Mouse (Mus musculus) MEL (cell line): ENCODE measurements around the gene Tyw5. TPM values are rescaled to one million over a fixed set of nuclear protein-coding genes. Genes with fewer than 3 reads are reported as not detected.

Experiments
- DNase-seq: peaks from one replicate; pipeline ENCODE4 v3.0.0; 2011; ENCODE audit warnings: low read depth, low spot score
- H3K27ac ChIP-seq: 2 replicates; pipeline ENCODE4 v1.5.1; 2012; ENCODE audit warnings: low read depth, mild to moderate bottlenecking, control low read depth, low read length, moderate library complexity; ENCODE audit not compliant: control insufficient read depth
- H3K27me3 ChIP-seq, 2 experiments: fragments of 150-350 bp in 1 of 2; sonication (generic) in 1 of 2; 2 replicates each; pipeline ENCODE4 v1.6.1; 2012; ENCODE audit warnings: low read length in 2 of 2, mild to moderate bottlenecking in 2 of 2, improper control_type of control experiment in 1 of 2, moderate library complexity in 1 of 2; ENCODE audit not compliant: insufficient read depth in 2 of 2, control insufficient read depth in 1 of 2
- H3K36me3 ChIP-seq, 2 experiments: 2 replicates each; pipeline ENCODE4 v1.6.1; 2012 to 2014; ENCODE audit warnings: low read length in 2 of 2, improper control_type of control experiment in 1 of 2, inconsistent platforms in 1 of 2, mild to moderate bottlenecking in 1 of 2; ENCODE audit not compliant: insufficient read depth in 2 of 2, control insufficient read depth in 1 of 2
- H3K4me1 ChIP-seq, 2 experiments: fragments of 150-350 bp in 1 of 2; sonication (generic) in 1 of 2; 2 replicates each; pipeline ENCODE4 v1.6.1; 2012; ENCODE audit warnings: low read length in 2 of 2, improper control_type of control experiment in 1 of 2, mild to moderate bottlenecking in 1 of 2; ENCODE audit not compliant: insufficient read depth in 2 of 2, control insufficient read depth in 1 of 2
- H3K4me3 ChIP-seq, 2 experiments: fragments of 150-350 bp in 1 of 2; sonication (generic) in 1 of 2; 2 replicates each; pipeline ENCODE4 v1.5.1; 2012; ENCODE audit warnings: low read depth in 2 of 2, low read length in 2 of 2, mild to moderate bottlenecking in 2 of 2, moderate library complexity in 2 of 2, control low read depth in 1 of 2, improper control_type of control experiment in 1 of 2; ENCODE audit not compliant: control insufficient read depth in 1 of 2, insufficient read depth in 1 of 2
- H3K79me2 ChIP-seq: 2 replicates; pipeline ENCODE4 v1.6.1; 2012; ENCODE audit warnings: mild to moderate bottlenecking, low read length, moderate library complexity; ENCODE audit not compliant: control insufficient read depth, poor library complexity, insufficient read depth
- H3K9ac ChIP-seq: 2 replicates; pipeline ENCODE4 v1.6.1; 2012; ENCODE audit warnings: low read depth, mild to moderate bottlenecking, control low read depth, low read length, moderate library complexity; ENCODE audit not compliant: control insufficient read depth, poor library complexity, severe bottlenecking
- H3K9me3 ChIP-seq: fragments of 150-350 bp; sonication (generic); replicated peaks from 2 replicates; pipeline ENCODE4 v1.6.1; 2012; ENCODE audit warnings: mild to moderate bottlenecking, low read length, improper control_type of control experiment, moderate library complexity; ENCODE audit not compliant: insufficient read depth
- BHLHE40 ChIP-seq: IDR thresholded peaks from 2 replicates; pipeline ENCODE4 v1.6.1; 2012; ENCODE audit warnings: low read depth, mild to moderate bottlenecking, inconsistent platforms, low read length, improper control_type of control experiment, borderline replicate concordance
- CHD1 ChIP-seq: IDR thresholded peaks from 2 replicates; pipeline ENCODE4 v1.6.1; 2012; ENCODE audit warnings: low read depth, mild to moderate bottlenecking, inconsistent platforms, low read length, improper control_type of control experiment
- CHD2 ChIP-seq: IDR thresholded peaks from 2 replicates; pipeline ENCODE4 v1.6.1; 2011; ENCODE audit warnings: low read length, improper control_type of control experiment
- CTCF ChIP-seq, 3 experiments: IDR thresholded peaks in 2 of 3; conservative IDR thresholded peaks in 1 of 3; 2 replicates each; pipeline ENCODE4 v1.5.1; 2011 to 2012; ENCODE audit warnings: low read length in 3 of 3, low read depth in 2 of 3, mild to moderate bottlenecking in 2 of 3, improper control_type of control experiment in 1 of 3, inconsistent platforms in 1 of 3, mixed read lengths in 1 of 3, moderate library complexity in 1 of 3; ENCODE audit not compliant: control insufficient read depth in 1 of 3, insufficient read depth in 1 of 3, poor library complexity in 1 of 3, severe bottlenecking in 1 of 3
- E2F4 ChIP-seq: IDR thresholded peaks from 2 replicates; pipeline ENCODE4 v1.6.1; 2011; ENCODE audit warnings: low read depth, low read length, improper control_type of control experiment, borderline replicate concordance
- ELF1 ChIP-seq: IDR thresholded peaks from 2 replicates; pipeline ENCODE4 v1.6.1; 2014; ENCODE audit warnings: low read depth, mild to moderate bottlenecking, inconsistent platforms, low read length, improper control_type of control experiment, moderate library complexity
- EP300 ChIP-seq, 2 experiments: IDR thresholded peaks; 2 replicates each; pipeline ENCODE4 v1.6.1; 2011; ENCODE audit warnings: improper control_type of control experiment in 2 of 2, low read length in 2 of 2, low read depth in 1 of 2, mild to moderate bottlenecking in 1 of 2
- ETS1 ChIP-seq: IDR thresholded peaks from 2 replicates; pipeline ENCODE4 v1.6.1; 2012; ENCODE audit warnings: low read depth, mild to moderate bottlenecking, inconsistent platforms, low read length, improper control_type of control experiment, moderate library complexity
- GABPA ChIP-seq: IDR thresholded peaks from 2 replicates; pipeline ENCODE4 v1.6.1; 2012; ENCODE audit warnings: low read depth, mild to moderate bottlenecking, inconsistent platforms, low read length, improper control_type of control experiment, moderate library complexity
- GATA1 ChIP-seq: IDR thresholded peaks from 2 replicates; pipeline ENCODE4 v1.6.1; 2011; ENCODE audit warnings: low read depth, low read length, improper control_type of control experiment
- HCFC1 ChIP-seq: IDR thresholded peaks from 2 replicates; pipeline ENCODE4 v1.6.1; 2012; ENCODE audit warnings: low read depth, mild to moderate bottlenecking, inconsistent platforms, low read length, improper control_type of control experiment, moderate library complexity
- JUND ChIP-seq: IDR thresholded peaks from 2 replicates; pipeline ENCODE4 v1.6.1; 2011; ENCODE audit warnings: low read depth, mild to moderate bottlenecking, improper control_type of control experiment, low read length
- MAFK ChIP-seq: IDR thresholded peaks from 2 replicates; pipeline ENCODE4 v1.6.1; 2011; ENCODE audit warnings: low read depth, mild to moderate bottlenecking, low read length, improper control_type of control experiment, borderline replicate concordance
- MAX ChIP-seq: IDR thresholded peaks from 2 replicates; pipeline ENCODE4 v1.6.1; 2011; ENCODE audit warnings: low read length, improper control_type of control experiment
- MAZ ChIP-seq: IDR thresholded peaks from 2 replicates; pipeline ENCODE4 v1.6.1; 2012; ENCODE audit warnings: low read depth, mild to moderate bottlenecking, inconsistent platforms, low read length, improper control_type of control experiment
- MEF2A ChIP-seq: IDR thresholded peaks from 2 replicates; pipeline ENCODE4 v1.6.1; 2014; ENCODE audit warnings: low read depth, mild to moderate bottlenecking, inconsistent platforms, low read length, improper control_type of control experiment; ENCODE audit not compliant: poor library complexity, insufficient replicate concordance, severe bottlenecking; ENCODE audit errors: extremely low read depth
- MXI1 ChIP-seq: IDR thresholded peaks from 2 replicates; pipeline ENCODE4 v1.6.1; 2011; ENCODE audit warnings: mild to moderate bottlenecking, low read depth, low read length, improper control_type of control experiment
- MYB ChIP-seq: IDR thresholded peaks from 2 replicates; pipeline ENCODE4 v1.6.1; 2011; ENCODE audit warnings: mild to moderate bottlenecking, low read depth, low read length, improper control_type of control experiment
- MYC ChIP-seq: IDR thresholded peaks from 2 replicates; pipeline ENCODE4 v1.6.1; 2011; ENCODE audit warnings: low read depth, mild to moderate bottlenecking, low read length, improper control_type of control experiment, moderate library complexity
- NELFE ChIP-seq: IDR thresholded peaks from 2 replicates; pipeline ENCODE4 v1.6.1; 2011; ENCODE audit warnings: low read depth, low read length, improper control_type of control experiment
- NRF1 ChIP-seq: IDR thresholded peaks from 2 replicates; pipeline ENCODE4 v1.6.1; 2014; ENCODE audit warnings: low read depth, mild to moderate bottlenecking, inconsistent platforms, low read length, improper control_type of control experiment, moderate library complexity; ENCODE audit not compliant: poor library complexity, insufficient read depth, severe bottlenecking
- POLR2AphosphoS2 ChIP-seq: IDR thresholded peaks from 2 replicates; pipeline ENCODE4 v1.6.1; 2011; ENCODE audit warnings: low read length, improper control_type of control experiment
- RAD21 ChIP-seq: IDR thresholded peaks from 2 replicates; pipeline ENCODE4 v1.6.1; 2011; ENCODE audit warnings: mild to moderate bottlenecking, low read depth, low read length, improper control_type of control experiment
- RCOR1 ChIP-seq: IDR thresholded peaks from 2 replicates; pipeline ENCODE4 v1.6.1; 2012; ENCODE audit warnings: low read depth, mild to moderate bottlenecking, inconsistent platforms, low read length, improper control_type of control experiment
- SIN3A ChIP-seq: IDR thresholded peaks from 2 replicates; pipeline ENCODE4 v1.6.1; 2012; ENCODE audit warnings: low read length, improper control_type of control experiment, inconsistent platforms
- SMC3 ChIP-seq: IDR thresholded peaks from 2 replicates; pipeline ENCODE4 v1.6.1; 2011; ENCODE audit warnings: low read depth, low read length, improper control_type of control experiment
- TAL1 ChIP-seq: IDR thresholded peaks from 2 replicates; pipeline ENCODE4 v1.6.1; 2012; ENCODE audit warnings: mild to moderate bottlenecking, inconsistent platforms, low read length, moderate library complexity, mixed read lengths
- TBP ChIP-seq: IDR thresholded peaks from 2 replicates; pipeline ENCODE4 v1.8.0; 2011; ENCODE audit warnings: low read depth, low read length, improper control_type of control experiment
- TCF12 ChIP-seq: IDR thresholded peaks from 2 replicates; pipeline ENCODE4 v1.6.1; 2014; ENCODE audit warnings: low read depth, mild to moderate bottlenecking, inconsistent platforms, low read length, improper control_type of control experiment, moderate library complexity
- UBTF ChIP-seq: IDR thresholded peaks from 2 replicates; pipeline ENCODE4 v1.6.1; 2012; ENCODE audit warnings: low read depth, mild to moderate bottlenecking, inconsistent platforms, low read length, improper control_type of control experiment, moderate library complexity, borderline replicate concordance; ENCODE audit not compliant: insufficient read depth
- USF2 ChIP-seq, 2 experiments: IDR thresholded peaks; 2 replicates each; pipeline ENCODE4 v1.6.1; 2011 to 2012; ENCODE audit warnings: improper control_type of control experiment in 2 of 2, low read length in 2 of 2, borderline replicate concordance in 1 of 2, inconsistent platforms in 1 of 2, low read depth in 1 of 2, mild to moderate bottlenecking in 1 of 2; ENCODE audit not compliant: insufficient read depth in 1 of 2
- ZC3H11A ChIP-seq: IDR thresholded peaks from 2 replicates; pipeline ENCODE4 v1.6.1; 2012; ENCODE audit warnings: low read depth, mild to moderate bottlenecking, inconsistent platforms, low read length, improper control_type of control experiment
- ZKSCAN1 ChIP-seq: IDR thresholded peaks from 2 replicates; pipeline ENCODE4 v1.6.1; 2012; ENCODE audit warnings: low read depth, mild to moderate bottlenecking, inconsistent platforms, low read length, improper control_type of control experiment, moderate library complexity
- ZMIZ1 ChIP-seq: IDR thresholded peaks from 2 replicates; pipeline ENCODE4 v1.6.1; 2012; ENCODE audit warnings: low read depth, mild to moderate bottlenecking, inconsistent platforms, low read length, improper control_type of control experiment, moderate library complexity
- ZNF384 ChIP-seq: IDR thresholded peaks from 2 replicates; pipeline ENCODE4 v1.6.1; 2012; ENCODE audit warnings: low read depth, mild to moderate bottlenecking, inconsistent platforms, low read length, improper control_type of control experiment
- polyA plus RNA-seq, 2 experiments: library from polyadenylated mRNA; stranded (reverse) in 1 of 2; unstranded in 1 of 2; fragments of >175 nt in 1 of 2; fragments of >200 nt in 1 of 2; gene quantifications; 2 replicates each; pipeline versions ENCODE4 v1.2.1 to v1.2.4; 2012; ENCODE audit warnings: low replicate concordance in 2 of 2, low read depth in 1 of 2; ENCODE audit not compliant: insufficient read length in 2 of 2, insufficient read depth in 1 of 2, missing spikeins in 1 of 2
- total RNA-seq: library from RNA; depleted of rRNA; stranded (reverse); fragments of 300-350 nt; gene quantifications from 2 replicates; pipeline ENCODE4 v1.2.3, GENCODE M21; 2012

Gene Tyw5
- total and polyA plus RNA-seq, 3 experiments: 15.8 to 18.5 TPM; not detected in 1

GRCm38 (mm10) chr1:57377376-57378341 lies 29.2 kb downstream of the Tyw5 start, which contains the start of gene 1700066M21Rik:
Gene 1700066M21Rik (plus strand): TSS chr1:57377620.
- no peaks in the 10 kb centered on the region for H3K27me3 ChIP-seq
- H3K9ac ChIP-seq: peak within 1 kb of the TSS; percentile 90
- H3K9me3 ChIP-seq: no peaks in the 10 kb centered on the region
- H3K27ac ChIP-seq: peak within 1 kb of the TSS; percentile 80
- H3K4me1 ChIP-seq: peaks cover 6 to 17% of the 10 kb centered on the region in 2 experiments
- H3K79me2 ChIP-seq: peaks cover 11% of the 10 kb centered on the region
- DNase-seq: peak; percentile 94
- peaks cover 4 to 26% of the 10 kb centered on the region in 2 experiments; a peak in 3 of 4 replicates for H3K36me3 ChIP-seq
- H3K4me3 ChIP-seq: peak within 1 kb of the TSS; percentile 76 to 88
- TF ChIP-seq E2F4 (no peak; the same call in 1 of the 2 replicates), TBP (peak; percentile 70), BHLHE40 (no peak), ZMIZ1 (peak; percentile 93), HCFC1 (peak; percentile 69), MEF2A (no peak), ZKSCAN1 (no peak), UBTF (no peak), USF2 (IDR thresholded peaks at IDR 0.05; ENCODE audit: borderline replicate concordance in 1 of 2, insufficient read depth in 1 of 2, low read depth in 1 of 2, low read length in 2 of 2) (no peak), NELFE (peak; percentile 91), SMC3 (no peak), RAD21 (no peak), MYB (peak; percentile 62), GABPA (no peak), CTCF (IDR thresholded peaks at IDR 0.05 in 2 of 3, conservative IDR thresholded peaks at IDR 0.05 in 1 of 3; ENCODE audit: control insufficient read depth in 1 of 3, insufficient read depth in 1 of 3, low read depth in 2 of 3, low read length in 3 of 3, poor library complexity in 1 of 3, severe bottlenecking in 1 of 3) (no peak), MAFK (no peak), MYC (no peak), MXI1 (peak; percentile 41), JUND (no peak), EP300 (IDR thresholded peaks at IDR 0.05; ENCODE audit: low read depth in 1 of 2, low read length in 2 of 2) (peak in 1 of 2 experiments; percentile 16; a peak in 1 of 4 replicates), NRF1 (no peak), ELF1 (no peak), ZC3H11A (no peak), CHD2 (no peak), RCOR1 (0 out of 2 replicates have a peak, but pooled peaks have one; percentile 4), TCF12 (peak; percentile 61; the same call in 1 of the 2 replicates), POLR2AphosphoS2 (peak; percentile 79), ETS1 (peak; percentile 47; the same call in 1 of the 2 replicates), CHD1 (no peak), MAX (peak; percentile 6; the same call in 1 of the 2 replicates), GATA1 (no peak), MAZ (peak; percentile 98), SIN3A (peak; percentile 73), ZNF384 (no peak), TAL1 (no peak)
